Mouse (Mus musculus) forebrain, embryonic 13.5 days (tissue): Measurements from ENCODE around the gene Wdr31. TPM values are rescaled to one million over a fixed set of nuclear protein-coding genes. Genes with fewer than 3 reads are reported as not detected.

Source experiments
- ATAC-seq: fragments of 200-750 bp; cut with Nextera tagmentation; 2 replicates; pipeline ENCODE4 v1.8.0; 2017
- H3K27ac ChIP-seq: fragments of 300-500 bp; sonication (generic); 2 replicates; pipeline ENCODE4 v1.5.1; 2015; ENCODE audit warnings: inconsistent platforms, mild to moderate bottlenecking, moderate library complexity
- H3K27me3 ChIP-seq: fragments of 300-500 bp; sonication (generic); 2 replicates; pipeline ENCODE4 v1.6.1; 2015; ENCODE audit warnings: mild to moderate bottlenecking, inconsistent platforms
- H3K36me3 ChIP-seq: fragments of 300-500 bp; sonication (generic); 2 replicates; pipeline ENCODE4 v1.6.1; 2015; ENCODE audit warnings: mild to moderate bottlenecking, inconsistent platforms; ENCODE audit not compliant: poor library complexity, severe bottlenecking
- H3K4me1 ChIP-seq: fragments of 300-500 bp; sonication (generic); 2 replicates; pipeline ENCODE4 v1.6.1; 2015; ENCODE audit warnings: inconsistent platforms
- H3K4me2 ChIP-seq: fragments of 300-500 bp; sonication (generic); 2 replicates; pipeline ENCODE4 v1.6.1; 2015; ENCODE audit warnings: inconsistent platforms, mild to moderate bottlenecking, moderate library complexity
- H3K4me3 ChIP-seq: fragments of 300-500 bp; sonication (generic); 2 replicates; pipeline ENCODE4 v1.5.1; 2015; ENCODE audit warnings: mild to moderate bottlenecking, inconsistent platforms
- H3K9ac ChIP-seq: fragments of 300-500 bp; sonication (generic); 2 replicates; pipeline ENCODE4 v1.6.1; 2015; ENCODE audit warnings: mild to moderate bottlenecking, inconsistent platforms
- H3K9me3 ChIP-seq: fragments of 300-500 bp; sonication (generic); replicated peaks from 2 replicates; pipeline ENCODE4 v1.6.1; 2016; ENCODE audit warnings: inconsistent platforms
- WGBS: fragments of 180-500 bp; shearing (Covaris S2); methylation state at CpG from one replicate; pipeline ENCODE4 v1.1.7; 2015; 5-methylcytosine and 5-hydroxymethylcytosine counted together
- polyA plus RNA-seq: library from polyadenylated mRNA; unstranded; fragments of >200 nt; fragmentation: Nextera tagmentation; extraction: Ambion mirVana; gene quantifications from 2 replicates; pipeline ENCODE4 v1.2.1, GENCODE M21; 2015

Wdr31 gene
- polyA plus RNA-seq, 1 experiment from 2014 or later = 9.1 TPM

GRCm38 (mm10) chr4:62509946-62510345 is 39.2 kb upstream of the Wdr31 start:
- ATAC-seq = no peak
- 93% methylated on average over 11 of the region's 11 CpGs for WGBS
- peaks cover 70% of the 10 kb centered on the region for H3K36me3 ChIP-seq
- no peaks in the 10 kb centered on the region for H3K4me1 ChIP-seq
- H3K27ac ChIP-seq = no peak overlapping the region
- no peak overlapping the region for H3K4me2 ChIP-seq
- H3K9me3 ChIP-seq = no peaks in the 10 kb centered on the region
- no peaks in the 10 kb centered on the region for H3K27me3 ChIP-seq
- no peak overlapping the region for H3K9ac ChIP-seq
- no peak overlapping the region for H3K4me3 ChIP-seq

- no peaks in the 10 kb centered on the region for H3K9me3 ChIP-seq
- H3K27me3 ChIP-seq = no peaks in the 10 kb centered on the region
- WGBS = 91% methylated on average over 5 of the region's 5 CpGs
- no peak overlapping the region for H3K4me3 ChIP-seq
- H3K36me3 ChIP-seq = peaks cover 68% of the 10 kb centered on the region
- no peak overlapping the region for H3K27ac ChIP-seq
- H3K9ac ChIP-seq = no peak overlapping the region
- H3K4me2 ChIP-seq = no peak overlapping the region
- H3K4me1 ChIP-seq = no peaks in the 10 kb centered on the region
- ATAC-seq = no peak
Observed at GRCm38 (mm10) chr4:62508839-62509238, 38.1 kb upstream of the Wdr31 start.

GRCm38 (mm10) chr4:62506798-62507197 is 36.1 kb upstream of the Wdr31 start:
- H3K27ac ChIP-seq = no peak overlapping the region
- WGBS = 73% methylated on average over 2 of the region's 2 CpGs
- 0 out of 2 replicates have a peak, but pooled peaks cover under 1% of the 10 kb centered on the region for H3K4me1 ChIP-seq
- H3K9me3 ChIP-seq = no peaks in the 10 kb centered on the region
- ATAC-seq = no peak
- H3K9ac ChIP-seq = no peak overlapping the region
- H3K4me3 ChIP-seq = no peak overlapping the region
- H3K4me2 ChIP-seq = no peak overlapping the region
- peaks cover 49% of the 10 kb centered on the region for H3K36me3 ChIP-seq
- H3K27me3 ChIP-seq = no peaks in the 10 kb centered on the region

- no peak overlapping the region for H3K9ac ChIP-seq
- no peaks in the 10 kb centered on the region for H3K9me3 ChIP-seq
- H3K27me3 ChIP-seq = no peaks in the 10 kb centered on the region
- peaks cover 41% of the 10 kb centered on the region for H3K36me3 ChIP-seq
- 83% methylated on average over 3 of the region's 3 CpGs for WGBS
- H3K4me1 ChIP-seq = peaks cover 8% of the 10 kb centered on the region
- no peak overlapping the region for H3K4me2 ChIP-seq
- no peak for ATAC-seq
- H3K27ac ChIP-seq = no peak overlapping the region
- no peak overlapping the region for H3K4me3 ChIP-seq
Observed at GRCm38 (mm10) chr4:62505991-62506390, 35.3 kb upstream of the Wdr31 start.

DNA sequence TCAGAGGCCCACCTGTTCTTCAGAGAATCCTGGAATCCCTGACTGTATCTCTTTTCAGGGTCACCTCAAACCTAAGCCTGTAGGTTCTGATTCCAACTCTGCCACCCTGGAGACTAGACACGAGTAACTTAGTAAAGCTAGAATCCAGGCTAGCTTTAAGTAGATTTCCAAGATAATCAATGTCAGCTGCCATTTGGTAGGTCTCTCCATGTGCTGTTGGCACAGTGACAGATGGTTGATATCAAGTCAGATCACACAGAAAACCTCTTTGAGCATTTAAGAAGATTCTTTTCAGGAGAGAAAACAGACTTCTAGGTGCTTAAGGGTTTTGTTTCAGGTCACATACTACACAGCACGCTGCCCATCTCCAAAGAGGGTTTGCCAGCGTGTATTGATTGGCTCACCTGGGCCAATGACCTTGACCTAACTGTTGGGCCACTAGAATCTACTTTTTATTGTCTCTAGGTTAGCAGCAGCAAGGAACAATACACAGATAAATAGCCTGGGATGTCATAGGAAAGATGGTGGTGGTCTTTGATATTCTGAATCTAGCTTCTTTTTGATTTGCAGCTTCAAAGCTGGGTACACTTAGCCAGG is 32.8 kb upstream of the Wdr31 start, which contains the start of gene Hdhd3:
Hdhd3 (minus strand) TSS at position 94 of the 597 bp plus-strand sequence.
- Histone ChIP-seq H3K9me3 (no peaks in the 10 kb centered on the region), H3K27ac (no peak within 1 kb of the TSS), H3K4me2 (peak within 1 kb of the TSS; percentile 75), H3K4me1 (peaks cover 11% of the 10 kb centered on the region), H3K27me3 (no peaks in the 10 kb centered on the region), H3K36me3 (peaks cover 30% of the 10 kb centered on the region), H3K4me3 (peak within 1 kb of the TSS; percentile 87), H3K9ac (peak within 1 kb of the TSS; percentile 84)
- ATAC-seq = no peak
- 91% methylated on average over 3 of the region's 3 CpGs for WGBS

DNA sequence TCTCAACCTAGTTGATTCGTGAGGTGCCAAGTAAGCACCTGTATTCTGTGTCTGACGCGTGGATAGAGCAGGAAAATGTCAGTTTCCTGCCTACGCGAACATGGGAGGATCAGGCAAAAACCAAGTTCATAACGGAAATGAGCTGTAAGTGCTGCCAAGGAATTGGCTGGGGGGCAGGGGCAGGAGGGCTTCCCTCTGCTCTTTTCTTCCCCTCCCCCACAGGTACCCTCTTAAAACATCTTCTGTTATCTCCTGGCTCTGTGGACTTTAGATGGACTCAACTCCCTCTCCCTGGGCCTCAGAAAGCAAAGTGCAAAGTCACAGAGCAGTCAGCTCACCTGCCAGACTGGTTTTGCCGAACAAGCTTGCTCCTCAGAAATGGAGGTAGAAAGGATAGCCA is 32.3 kb upstream of the Wdr31 start:
- Histone ChIP-seq H3K4me2 (no peak overlapping the region), H3K9me3 (no peaks in the 10 kb centered on the region), H3K36me3 (peaks cover 25% of the 10 kb centered on the region), H3K9ac (no peak overlapping the region), H3K4me1 (peaks cover 11% of the 10 kb centered on the region), H3K27me3 (no peaks in the 10 kb centered on the region), H3K27ac (no peak overlapping the region), H3K4me3 (no peak overlapping the region)
- WGBS = 76% methylated on average over 7 of the region's 7 CpGs
- ATAC-seq = no peak

- no peaks in the 10 kb centered on the region for H3K9me3 ChIP-seq
- no peaks in the 10 kb centered on the region for H3K27me3 ChIP-seq
- peaks cover 17% of the 10 kb centered on the region for H3K36me3 ChIP-seq
- H3K4me3 ChIP-seq = peak overlapping the region; percentile 87
- H3K27ac ChIP-seq = no peak overlapping the region; the same call in 1 of the 2 replicates
- WGBS = 3% methylated on average over 38 of the region's 38 CpGs
- ATAC-seq = peak; percentile 98
- peaks cover 11% of the 10 kb centered on the region for H3K4me1 ChIP-seq
- peak overlapping the region; percentile 84 for H3K9ac ChIP-seq
- H3K4me2 ChIP-seq = peak overlapping the region; percentile 75
Observed at GRCm38 (mm10) chr4:62501964-62502732, 31.5 kb upstream of the Wdr31 start.

GRCm38 (mm10) chr4:62501534-62501933 is 30.8 kb upstream of the Wdr31 start:
- Histone ChIP-seq H3K27me3 (no peaks in the 10 kb centered on the region), H3K27ac (no peak overlapping the region; the same call in 1 of the 2 replicates), H3K9ac (peak overlapping the region; percentile 84), H3K4me2 (peak overlapping the region; percentile 75), H3K4me1 (peaks cover 11% of the 10 kb centered on the region), H3K9me3 (no peaks in the 10 kb centered on the region), H3K4me3 (peak overlapping the region; percentile 87), H3K36me3 (peaks cover 16% of the 10 kb centered on the region)
- ATAC-seq = no peak; the same call in 1 of the 2 replicates
- WGBS = 1% methylated on average over 7 of the region's 7 CpGs

- 89% methylated on average over 4 of the region's 4 CpGs for WGBS
Observed at GRCm38 (mm10) chr4:62500799-62501198, 30.1 kb upstream of the Wdr31 start.

DNA sequence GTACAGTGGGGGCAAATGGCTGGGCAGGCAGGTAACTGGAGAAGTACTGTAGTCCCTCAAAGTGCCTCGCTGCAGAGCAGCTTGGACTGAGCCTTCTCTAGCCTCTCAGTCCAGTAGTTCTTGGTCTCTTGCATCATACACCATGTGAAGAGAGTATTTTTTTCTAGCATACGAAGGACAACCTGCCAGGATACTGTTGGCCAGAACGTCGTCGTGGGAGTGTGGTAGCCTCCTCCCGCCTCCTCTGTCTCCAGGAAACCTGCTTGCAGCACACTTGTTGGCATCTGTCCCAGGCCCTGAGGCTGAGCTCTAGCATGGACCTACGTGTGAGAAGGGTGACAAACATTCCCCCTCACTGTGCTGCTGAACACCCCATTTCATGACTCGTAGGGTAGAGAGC is 26.1 kb upstream of the Wdr31 start:
- no peak for ATAC-seq
- Histone ChIP-seq H3K36me3 (peaks cover 22% of the 10 kb centered on the region), H3K4me3 (no peak overlapping the region), H3K27me3 (no peaks in the 10 kb centered on the region), H3K9ac (no peak overlapping the region), H3K27ac (no peak overlapping the region), H3K4me2 (no peak overlapping the region), H3K9me3 (no peaks in the 10 kb centered on the region), H3K4me1 (peaks cover 11% of the 10 kb centered on the region)
- 72% methylated on average over 8 of the region's 8 CpGs for WGBS

More at GRCm38 (mm10) chr4:62500799-62501198, 30.1 kb upstream of the Wdr31 start:
- no peak overlapping the region for H3K4me3 ChIP-seq
- ATAC-seq = no peak
- H3K27me3 ChIP-seq = no peaks in the 10 kb centered on the region
- no peak overlapping the region for H3K4me2 ChIP-seq
- peaks cover 22% of the 10 kb centered on the region for H3K36me3 ChIP-seq
- no peak overlapping the region for H3K9ac ChIP-seq
- H3K27ac ChIP-seq = no peak overlapping the region
- H3K4me1 ChIP-seq = peaks cover 11% of the 10 kb centered on the region
- H3K9me3 ChIP-seq = no peaks in the 10 kb centered on the region

- H3K9me3 ChIP-seq = no peaks in the 10 kb centered on the region
- no peak overlapping the region for H3K4me2 ChIP-seq
- H3K36me3 ChIP-seq = peaks cover 22% of the 10 kb centered on the region
- no peak overlapping the region for H3K4me3 ChIP-seq
- H3K4me1 ChIP-seq = peaks cover 2% of the 10 kb centered on the region; the same call in 1 of the 2 replicates
- ATAC-seq = no peak
- H3K27me3 ChIP-seq = no peaks in the 10 kb centered on the region
- no peak overlapping the region for H3K27ac ChIP-seq
- WGBS = 82% methylated on average over 8 of the region's 8 CpGs
- no peak overlapping the region for H3K9ac ChIP-seq
Observed at GRCm38 (mm10) chr4:62495946-62496345, 25.2 kb upstream of the Wdr31 start.

DNA sequence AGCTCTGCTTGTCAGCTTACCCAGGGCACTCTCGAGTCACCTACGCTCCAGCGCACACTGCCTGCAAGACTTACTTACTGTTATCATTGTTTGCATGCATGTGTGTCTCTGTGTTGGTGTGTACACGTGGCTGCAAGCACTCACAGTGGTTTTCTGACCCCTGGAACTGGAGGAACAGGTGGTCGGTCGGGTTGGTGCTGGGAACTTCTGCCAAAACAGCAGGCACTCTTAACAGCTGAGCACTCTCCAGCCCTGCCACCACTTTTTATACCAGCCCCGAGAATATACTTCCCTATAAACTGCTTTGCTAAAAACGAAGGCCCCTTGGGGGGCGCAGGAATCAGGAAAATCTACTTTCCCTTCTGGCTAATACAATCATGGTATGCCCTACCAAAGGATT is 23.5 kb upstream of the Wdr31 start:
- Histone ChIP-seq H3K27me3 (no peaks in the 10 kb centered on the region), H3K4me1 (no peaks in the 10 kb centered on the region), H3K4me2 (no peak overlapping the region), H3K27ac (no peak overlapping the region), H3K9me3 (no peaks in the 10 kb centered on the region), H3K36me3 (peaks cover 15% of the 10 kb centered on the region), H3K9ac (no peak overlapping the region), H3K4me3 (no peak overlapping the region)
- 71% methylated on average over 9 of the region's 9 CpGs for WGBS
- no peak for ATAC-seq
